Mouse (Mus musculus) intestine, embryonic 15.5 days (tissue): ENCODE measurements around the gene Samd11. TPM values are rescaled to one million over a fixed set of nuclear protein-coding genes. Genes with fewer than 3 reads are reported as not detected.

Experiments
- ATAC-seq: fragments of 200-750 bp; cut with Nextera tagmentation; 2 replicates; pipeline ENCODE4 v1.8.0; 2017; ENCODE audit warnings: moderate TSS enrichment, moderate library complexity
- H3K27ac ChIP-seq: fragments of 300-500 bp; sonication (generic); 2 replicates; pipeline ENCODE4 v1.5.1; 2015; ENCODE audit warnings: mild to moderate bottlenecking, inconsistent platforms
- H3K27me3 ChIP-seq: fragments of 300-500 bp; sonication (generic); replicated peaks from 2 replicates; pipeline ENCODE4 v1.6.1; 2015; ENCODE audit warnings: inconsistent platforms
- H3K36me3 ChIP-seq: fragments of 300-500 bp; sonication (generic); 2 replicates; pipeline ENCODE4 v1.6.1; 2015; ENCODE audit warnings: inconsistent platforms
- H3K4me1 ChIP-seq: fragments of 300-500 bp; sonication (generic); replicated peaks from 2 replicates; pipeline ENCODE4 v1.6.1; 2015; ENCODE audit warnings: inconsistent platforms
- H3K4me2 ChIP-seq: fragments of 300-500 bp; sonication (generic); replicated peaks from 2 replicates; pipeline ENCODE4 v1.6.1; 2015; ENCODE audit warnings: mild to moderate bottlenecking, inconsistent platforms
- H3K4me3 ChIP-seq: fragments of 300-500 bp; sonication (generic); replicated peaks from 2 replicates; pipeline ENCODE4 v1.5.1; 2015; ENCODE audit warnings: inconsistent platforms
- H3K9ac ChIP-seq: fragments of 300-500 bp; sonication (generic); 2 replicates; pipeline ENCODE4 v1.6.1; 2015; ENCODE audit warnings: inconsistent platforms
- H3K9me3 ChIP-seq: fragments of 300-500 bp; sonication (generic); 2 replicates; pipeline ENCODE4 v1.6.1; 2016; ENCODE audit warnings: inconsistent platforms
- WGBS: fragments of 180-500 bp; shearing (Covaris S2); methylation state at CpG from one replicate; pipeline ENCODE4 v1.1.7; 2015; 5-methylcytosine and 5-hydroxymethylcytosine counted together
- polyA plus RNA-seq: library from polyadenylated mRNA; unstranded; fragments of >200 nt; fragmentation: Nextera tagmentation; extraction: Ambion mirVana; gene quantifications from 2 replicates; pipeline ENCODE4 v1.2.1, GENCODE M21; 2015

Samd11 gene
- polyA plus RNA-seq, 1 experiment from 2014 or later: 0.69 TPM

GRCm38 (mm10) chr4:156203413-156204131 is 51.9 kb downstream of the Samd11 start:
- peak overlapping the region; percentile 46 for H3K9ac ChIP-seq
- peak overlapping the region; percentile 54 for H3K4me3 ChIP-seq
- ATAC-seq: peak; percentile 53
- no peaks in the 10 kb centered on the region for H3K9me3 ChIP-seq
- H3K27ac ChIP-seq: peak overlapping the region; percentile 45; the same call in 1 of the 2 replicates
- no peaks in the 10 kb centered on the region; the same call in 1 of the 2 replicates for H3K4me1 ChIP-seq
- H3K36me3 ChIP-seq: no peaks in the 10 kb centered on the region
- H3K27me3 ChIP-seq: peaks cover 13% of the 10 kb centered on the region; the same call in 1 of the 2 replicates
- under 1% methylated on average over 49 of the region's 49 CpGs for WGBS
- peak overlapping the region; percentile 94 for H3K4me2 ChIP-seq

- Histone ChIP-seq H3K9me3 (no peaks in the 10 kb centered on the region), H3K4me1 (no peaks in the 10 kb centered on the region; the same call in 1 of the 2 replicates), H3K4me3 (peak within 1 kb of the TSS; percentile 54), H3K27ac (peak within 1 kb of the TSS; percentile 45; the same call in 1 of the 2 replicates), H3K4me2 (peak within 1 kb of the TSS; percentile 94), H3K36me3 (no peaks in the 10 kb centered on the region), H3K9ac (peak within 1 kb of the TSS; percentile 46), H3K27me3 (peaks cover 13% of the 10 kb centered on the region; the same call in 1 of the 2 replicates)
- under 1% methylated on average over 37 of the region's 39 CpGs for WGBS
- peak; percentile 77 for ATAC-seq
Observed at GRCm38 (mm10) chr4:156203001-156203412, 52.5 kb downstream of the Samd11 start, which contains the start of gene AW011738. TSS of gene AW011738 (plus strand) at chr4:156203304.

GRCm38 (mm10) chr4:156202462-156202893 is 53.0 kb downstream of the Samd11 start:
- WGBS: 31% methylated on average over 12 of the region's 12 CpGs

GRCm38 (mm10) chr4:156200623-156201475 is 54.6 kb downstream of the Samd11 start, which contains the start of gene Isg15:
TSS of gene Isg15 (minus strand) at chr4:156200818.
- Histone ChIP-seq H3K27me3 (peaks cover 13% of the 10 kb centered on the region; the same call in 1 of the 2 replicates), H3K36me3 (no peaks in the 10 kb centered on the region), H3K27ac (no peak within 1 kb of the TSS), H3K9me3 (no peaks in the 10 kb centered on the region), H3K4me1 (peaks cover 7% of the 10 kb centered on the region), H3K9ac (no peak within 1 kb of the TSS), H3K4me2 (peak within 1 kb of the TSS; percentile 24; the same call in 1 of the 2 replicates), H3K4me3 (no peak within 1 kb of the TSS)
- ATAC-seq: no peak
- WGBS: 55% methylated on average over 10 of the region's 10 CpGs

More at GRCm38 (mm10) chr4:156202462-156202893, 53.0 kb downstream of the Samd11 start:
- H3K27ac ChIP-seq: no peak overlapping the region
- H3K4me1 ChIP-seq: no peaks in the 10 kb centered on the region; the same call in 1 of the 2 replicates
- no peak for ATAC-seq
- H3K9me3 ChIP-seq: no peaks in the 10 kb centered on the region
- H3K4me2 ChIP-seq: peak overlapping the region; percentile 94
- H3K27me3 ChIP-seq: peaks cover 13% of the 10 kb centered on the region; the same call in 1 of the 2 replicates
- H3K36me3 ChIP-seq: no peaks in the 10 kb centered on the region
- peak overlapping the region; percentile 54 for H3K4me3 ChIP-seq
- no peak overlapping the region for H3K9ac ChIP-seq

GRCm38 (mm10) chr4:156197829-156198205 is 57.6 kb downstream of the Samd11 start:
- ATAC-seq: peak; percentile 92
- H3K27me3 ChIP-seq: peaks cover 4% of the 10 kb centered on the region; the same call in 1 of the 2 replicates
- WGBS: under 1% methylated on average over 26 of the region's 26 CpGs
- no peaks in the 10 kb centered on the region for H3K36me3 ChIP-seq
- peak overlapping the region; percentile 93 for H3K4me3 ChIP-seq
- peaks cover 35% of the 10 kb centered on the region for H3K4me1 ChIP-seq
- H3K4me2 ChIP-seq: peak overlapping the region; percentile 75
- peak overlapping the region; percentile 96 for H3K27ac ChIP-seq
- peak overlapping the region; percentile 56 for H3K9ac ChIP-seq
- no peaks in the 10 kb centered on the region for H3K9me3 ChIP-seq

GRCm38 (mm10) chr4:156197131-156197828 is 58.2 kb downstream of the Samd11 start, which contains the start of gene Agrn:
TSS of gene Agrn (minus strand) at chr4:156197488.
- Histone ChIP-seq H3K4me2 (peak within 1 kb of the TSS; percentile 91), H3K4me3 (peak within 1 kb of the TSS; percentile 93), H3K27me3 (peaks cover 1% of the 10 kb centered on the region; the same call in 1 of the 2 replicates), H3K27ac (peak within 1 kb of the TSS; percentile 96), H3K9me3 (no peaks in the 10 kb centered on the region), H3K9ac (peak within 1 kb of the TSS; percentile 89), H3K4me1 (peaks cover 41% of the 10 kb centered on the region), H3K36me3 (0 out of 2 replicates have a peak, but pooled peaks cover 2% of the 10 kb centered on the region)
- peak; percentile 87 for ATAC-seq
- WGBS: 1% methylated on average over 39 of the region's 88 CpGs

Other genes starting within 250 kb of the Samd11 start
- gene Tnfrsf4, start 241.8 kb downstream of the Samd11 start, polyA plus RNA-seq: 0.49 and 0.52 TPM in 2 replicates
- gene Tnfrsf18, start 229.5 kb downstream of the Samd11 start, polyA plus RNA-seq: 1.1 and 1.6 TPM in 2 replicates
- 3.1 and 3.9 TPM in 2 replicates for gene Ttll10, start 196.2 kb downstream of the Samd11 start, polyA plus RNA-seq
- gene 9430015G10Rik, start 145.7 kb downstream of the Samd11 start, polyA plus RNA-seq: 22.2 and 22.8 TPM in 2 replicates
- 0.06 and 0.18 TPM in 2 replicates for gene Rnf223, start 125.1 kb downstream of the Samd11 start, polyA plus RNA-seq
- gene Agrn, start 58.2 kb downstream of the Samd11 start, polyA plus RNA-seq: 52.1 and 56.5 TPM in 2 replicates
- gene Isg15, start 54.8 kb downstream of the Samd11 start, polyA plus RNA-seq: 1.8 and 2.0 TPM in 2 replicates
- gene AW011738, start 52.4 kb downstream of the Samd11 start, polyA plus RNA-seq: 2.1 and 2.2 TPM in 2 replicates
- gene Perm1, start 39.8 kb downstream of the Samd11 start, polyA plus RNA-seq: 0.40 and 0.51 TPM in 2 replicates
- 12.6 and 14.8 TPM in 2 replicates for gene Plekhn1, start 20.8 kb downstream of the Samd11 start, polyA plus RNA-seq
- 86.5 and 87.8 TPM in 2 replicates for gene Noc2l, start 19.6 kb downstream of the Samd11 start, polyA plus RNA-seq
- not detected in 2 replicates for gene Vmn2r-ps159, start 75.4 kb upstream of the Samd11 start, polyA plus RNA-seq